Mouse (Mus musculus) myocyte (in vitro differentiated cells): ENCODE measurements around the gene Ubc. TPM values are rescaled to one million over a fixed set of nuclear protein-coding genes. Genes with fewer than 3 reads are reported as not detected.

Experiments
- H3K27me3 ChIP-seq: one replicate; pipeline ENCODE4 v1.6.1; 2011; ENCODE audit not compliant: control insufficient read depth, insufficient read depth, insufficient read length
- H3K36me3 ChIP-seq: one replicate; pipeline ENCODE4 v1.6.1; 2011; ENCODE audit not compliant: control insufficient read depth, insufficient read depth
- H3K4me2 ChIP-seq: one replicate; pipeline ENCODE4 v1.6.1; 2011; ENCODE audit warnings: low read depth, control low read depth
- H3K4me3 ChIP-seq: one replicate; pipeline ENCODE4 v1.5.1; 2011; ENCODE audit warnings: mild to moderate bottlenecking, control low read depth, moderate library complexity
- H3K79me2 ChIP-seq: one replicate; pipeline ENCODE4 v1.6.1; 2011; ENCODE audit not compliant: control insufficient read depth, insufficient read depth
- H3ac ChIP-seq: one replicate; pipeline ENCODE4 v1.6.1; 2011; ENCODE audit not compliant: control insufficient read depth, insufficient read length
- CEBPB ChIP-seq: IDR thresholded peaks from 2 replicates; pipeline ENCODE4 v1.6.1; 2011; ENCODE audit warnings: mild to moderate bottlenecking, moderate library complexity; ENCODE audit not compliant: poor library complexity, insufficient read depth, severe bottlenecking
- E2F4 ChIP-seq: IDR thresholded peaks from one replicate; pipeline ENCODE4 v1.6.1; 2011; ENCODE audit warnings: mild to moderate bottlenecking, control low read depth, moderate library complexity; ENCODE audit not compliant: insufficient read depth
- MAX ChIP-seq: IDR thresholded peaks from one replicate; pipeline ENCODE4 v1.6.1; 2011; ENCODE audit warnings: low read depth, mild to moderate bottlenecking, control low read depth
- MYOD1 ChIP-seq, 3 experiments: IDR thresholded peaks; one replicate each; pipeline ENCODE4 v1.6.1; 2011; ENCODE audit warnings: control low read depth in 2 of 3, low read depth in 2 of 3, mild to moderate bottlenecking in 2 of 3, moderate library complexity in 1 of 3; ENCODE audit not compliant: insufficient read length in 2 of 3, control insufficient read depth in 1 of 3
- MYOG ChIP-seq, 3 experiments: IDR thresholded peaks; one replicate each; pipeline ENCODE4 v1.6.1; 2011; ENCODE audit warnings: control low read depth in 2 of 3, low read depth in 2 of 3, mild to moderate bottlenecking in 2 of 3; ENCODE audit not compliant: insufficient read length in 2 of 3, control insufficient read depth in 1 of 3, insufficient read depth in 1 of 3
- POLR2A ChIP-seq: IDR thresholded peaks from one replicate; pipeline ENCODE4 v1.6.1; 2011; ENCODE audit warnings: low read depth, mild to moderate bottlenecking, control low read depth, moderate library complexity; ENCODE audit not compliant: insufficient read length
- POLR2AphosphoS2 ChIP-seq: IDR thresholded peaks from one replicate; pipeline ENCODE4 v1.6.1; 2011; ENCODE audit warnings: low read depth, control low read depth; ENCODE audit not compliant: insufficient read length
- REST ChIP-seq: IDR thresholded peaks from one replicate; pipeline ENCODE4 v1.6.1; 2011; ENCODE audit warnings: mild to moderate bottlenecking, control low read depth, moderate library complexity; ENCODE audit not compliant: insufficient read depth, insufficient read length
- SRF ChIP-seq: IDR thresholded peaks from one replicate; pipeline ENCODE4 v1.6.1; 2011; ENCODE audit warnings: low read depth; ENCODE audit not compliant: control insufficient read depth, insufficient read length
- TCF12 ChIP-seq: IDR thresholded peaks from one replicate; pipeline ENCODE4 v1.6.1; 2011; ENCODE audit warnings: mild to moderate bottlenecking, control low read depth; ENCODE audit not compliant: poor library complexity, insufficient read depth, severe bottlenecking
- TCF3 ChIP-seq: IDR thresholded peaks from one replicate; pipeline ENCODE4 v1.6.1; 2011; ENCODE audit warnings: low read depth, control low read depth; ENCODE audit not compliant: insufficient read length
- USF1 ChIP-seq: IDR thresholded peaks from one replicate; pipeline ENCODE4 v1.6.1; 2011; ENCODE audit warnings: low read depth, mild to moderate bottlenecking, control low read depth, moderate library complexity
- polyA plus RNA-seq: library from polyadenylated mRNA; unstranded; fragments of >200 nt; fragmentation: generic; extraction: Trizol; gene quantifications from one replicate; pipeline ENCODE4 v1.2.1, GENCODE M21; 2012; ENCODE audit warnings: missing spikeins

Ubc gene
- polyA plus RNA-seq, 1 experiment: 878 TPM

GRCm38 (mm10) chr5:125407020-125407830 lies 17.2 kb upstream of the Ubc start:
- Histone ChIP-seq H3K27me3 (no peaks in the 10 kb centered on the region), H3K36me3 (no peaks in the 10 kb centered on the region), H3K4me3 (peak overlapping the region; percentile 49), H3K4me2 (peak overlapping the region; percentile 84), H3K79me2 (no peaks in the 10 kb centered on the region), H3ac (no peak overlapping the region)
- TF ChIP-seq TCF12: no peak
- no peak for TF ChIP-seq REST
- TF ChIP-seq E2F4: no peak
- TF ChIP-seq TCF3: no peak
- TF ChIP-seq CEBPB: no peak
- TF ChIP-seq USF1: no peak
- TF ChIP-seq SRF: no peak
- no peak for TF ChIP-seq MAX
- TF ChIP-seq MYOG (IDR thresholded peaks at IDR 0.05; ENCODE audit: control insufficient read depth in 1 of 3, insufficient read depth in 1 of 3, insufficient read length in 2 of 3, low read depth in 2 of 3): no peak

- Histone ChIP-seq H3K79me2 (no peaks in the 10 kb centered on the region), H3K4me2 (peak overlapping the region; percentile 84), H3ac (no peak overlapping the region), H3K4me3 (peak overlapping the region; percentile 49), H3K27me3 (no peaks in the 10 kb centered on the region), H3K36me3 (no peaks in the 10 kb centered on the region)
- no peak for TF ChIP-seq USF1
- no peak for TF ChIP-seq MAX
- no peak for TF ChIP-seq CEBPB
- TF ChIP-seq SRF: no peak
- TF ChIP-seq MYOG (IDR thresholded peaks at IDR 0.05; ENCODE audit: control insufficient read depth in 1 of 3, insufficient read depth in 1 of 3, insufficient read length in 2 of 3, low read depth in 2 of 3): peak in 1 of 3 experiments; percentile 62
- TF ChIP-seq MYOD1 (IDR thresholded peaks at IDR 0.05; ENCODE audit: control insufficient read depth in 1 of 3, insufficient read length in 2 of 3, low read depth in 2 of 3): peak in 1 of 3 experiments; percentile 32
These were observed 16.5 kb upstream of the Ubc start for GRCm38 (mm10) chr5:125406322-125407016.

- H3K27me3 ChIP-seq: no peaks in the 10 kb centered on the region
- H3ac ChIP-seq: no peak overlapping the region
- no peaks in the 10 kb centered on the region for H3K79me2 ChIP-seq
- H3K4me3 ChIP-seq: peak overlapping the region; percentile 49
- H3K4me2 ChIP-seq: peak overlapping the region; percentile 92
- no peak for TF ChIP-seq POLR2AphosphoS2
- 0 out of 2 replicates have a peak, but pooled peaks have one; percentile 13 for TF ChIP-seq CEBPB
- no peaks in the 10 kb centered on the region for H3K36me3 ChIP-seq
These were observed 15.7 kb upstream of the Ubc start for GRCm38 (mm10) chr5:125405546-125406248.

GRCm38 (mm10) chr5:125404903-125405545 lies 15.0 kb upstream of the Ubc start:
- peak overlapping the region; percentile 49 for H3K4me3 ChIP-seq
- H3K36me3 ChIP-seq: no peaks in the 10 kb centered on the region
- no peaks in the 10 kb centered on the region for H3K27me3 ChIP-seq
- H3K79me2 ChIP-seq: no peaks in the 10 kb centered on the region
- H3ac ChIP-seq: no peak overlapping the region
- TF ChIP-seq TCF12 (no peak), MYOG (IDR thresholded peaks at IDR 0.05; ENCODE audit: control insufficient read depth in 1 of 3, insufficient read depth in 1 of 3, insufficient read length in 2 of 3, low read depth in 2 of 3) (peak in 1 of 3 experiments; percentile 13)
- H3K4me2 ChIP-seq: peak overlapping the region; percentile 92

GRCm38 (mm10) chr5:125404536-125404902 lies 14.5 kb upstream of the Ubc start:
- TF ChIP-seq CEBPB (no peak), MYOG (IDR thresholded peaks at IDR 0.05; ENCODE audit: control insufficient read depth in 1 of 3, insufficient read depth in 1 of 3, insufficient read length in 2 of 3, low read depth in 2 of 3) (no peak), POLR2A (no peak), TCF3 (no peak), SRF (no peak), REST (no peak), E2F4 (no peak), POLR2AphosphoS2 (no peak), USF1 (no peak), MYOD1 (IDR thresholded peaks at IDR 0.05; ENCODE audit: control insufficient read depth in 1 of 3, insufficient read length in 2 of 3, low read depth in 2 of 3) (no peak), TCF12 (no peak), MAX (no peak)
- Histone ChIP-seq H3K36me3 (no peaks in the 10 kb centered on the region), H3ac (no peak overlapping the region), H3K27me3 (no peaks in the 10 kb centered on the region), H3K79me2 (no peaks in the 10 kb centered on the region), H3K4me3 (peak overlapping the region; percentile 49), H3K4me2 (peak overlapping the region; percentile 92)
